Comparison of ENCODE assay signal across 22 mouse cellular contexts in genomic region chr13:118658608-118659326, GRCm38 (mm10). TPM values are rescaled to one million over a fixed set of nuclear protein-coding genes. Genes with fewer than 3 reads are reported as not detected.
A peak's percentile ranks its signal among the peaks of the same experiment; 100 is the strongest.
DNase-seq lines count a peak whose midpoint lies in the region; ATAC-seq and TF ChIP-seq lines count a peak whose summit lies in the region.
"Had no signal": no experiment of that assay in that cellular context is flagged by ENCODE, and none has a peak within 500 bp of the region (broad histone marks: within the 10 kb centered on the region; RNA-seq: fewer than 3 reads in every experiment).

No protein-coding gene starts in this region.

- no peak overlapping the region for H3K4me3 ChIP-seq in stomach, embryonic 15.5 days (replicated peaks)
- H3K4me3 ChIP-seq in stomach, postnatal 0 days (ENCODE audit: low read depth, low read length): no peak overlapping the region
- no peak overlapping the region for H3K4me3 ChIP-seq in kidney, embryonic 15.5 days (replicated peaks)
- H3K4me3 ChIP-seq: embryonic facial prominence, embryonic 10.5 days; forebrain, embryonic 15.5 days; limb, embryonic 13.5 days; liver, embryonic 12.5 days; midbrain, embryonic 12.5 days had no signal

- H3K4me1 ChIP-seq in stomach, embryonic 15.5 days: no peaks in the 10 kb centered on the region
- H3K4me1 ChIP-seq in stomach, postnatal 0 days (replicated peaks; ENCODE audit: control insufficient read depth, insufficient read depth): no peaks in the 10 kb centered on the region
- no peaks in the 10 kb centered on the region for H3K4me1 ChIP-seq in kidney, embryonic 15.5 days
- H3K4me1 ChIP-seq: forebrain, embryonic 15.5 days; limb, embryonic 13.5 days; liver, embryonic 12.5 days; midbrain, embryonic 12.5 days had no signal

- no peaks in the 10 kb centered on the region for H3K27me3 ChIP-seq in stomach, embryonic 15.5 days (replicated peaks)
- no peaks in the 10 kb centered on the region for H3K27me3 ChIP-seq in stomach, postnatal 0 days (ENCODE audit: control insufficient read depth, insufficient read depth, low read length)
- H3K27me3 ChIP-seq in kidney, embryonic 15.5 days: no peaks in the 10 kb centered on the region
- H3K27me3 ChIP-seq: forebrain, embryonic 15.5 days; limb, embryonic 13.5 days; liver, embryonic 12.5 days; midbrain, embryonic 12.5 days; Patski had no signal

- H3K4me2 ChIP-seq in stomach, embryonic 15.5 days: no peak overlapping the region
- H3K4me2 ChIP-seq in stomach, postnatal 0 days (replicated peaks; ENCODE audit: low read depth): no peak overlapping the region
- H3K4me2 ChIP-seq in kidney, embryonic 15.5 days: no peak overlapping the region
- H3K4me2 ChIP-seq: forebrain, embryonic 15.5 days; heart, embryonic 11.5 days; limb, embryonic 13.5 days; liver, embryonic 12.5 days; midbrain, embryonic 12.5 days had no signal

- WGBS in stomach, embryonic 15.5 days: 78% methylated on average over 7 of the region's 7 CpGs
- 81% methylated on average over 7 of the region's 7 CpGs for WGBS in stomach, postnatal 0 days
- WGBS in kidney, embryonic 15.5 days: 86% methylated on average over 7 of the region's 7 CpGs

- no peak for TF ChIP-seq EP300 in stomach, postnatal 0 days (optimal IDR thresholded peaks at IDR 0.05)

- DNase-seq in stomach, postnatal 0 days (ENCODE audit: low spot score): no peak
- peak; percentile 63 to 72 for DNase-seq in kidney, postnatal 36 days
- no peak for DNase-seq in cerebellum, adult 11-12 months
- no peak for DNase-seq in urinary bladder, postnatal 4 days (ENCODE audit: low spot score in 2 of 2)
- no peak for DNase-seq in gastrocnemius, postnatal 10 days
- DNase-seq: adrenal gland, postnatal 36 days; cerebellum, postnatal 10 days; lung, adult 18-20 months; lung, postnatal 10 days; spleen, adult 18-20 months; thymus, postnatal 25 days had no signal

- no peak overlapping the region for H3K27ac ChIP-seq in stomach, embryonic 15.5 days
- no peak overlapping the region for H3K27ac ChIP-seq in stomach, postnatal 0 days (replicated peaks)
- no peak overlapping the region for H3K27ac ChIP-seq in kidney, embryonic 15.5 days
- H3K27ac ChIP-seq: embryonic facial prominence, embryonic 10.5 days; forebrain, embryonic 15.5 days; limb, embryonic 13.5 days; liver, embryonic 12.5 days; midbrain, embryonic 12.5 days had no signal

- no peaks in the 10 kb centered on the region for H3K9me3 ChIP-seq in stomach, embryonic 15.5 days
- no peaks in the 10 kb centered on the region for H3K9me3 ChIP-seq in stomach, postnatal 0 days (ENCODE audit: control insufficient read depth, low read length)
- H3K9me3 ChIP-seq in kidney, embryonic 15.5 days (replicated peaks): no peaks in the 10 kb centered on the region
- H3K9me3 ChIP-seq: embryonic facial prominence, embryonic 10.5 days; forebrain, embryonic 15.5 days; limb, embryonic 13.5 days; liver, embryonic 12.5 days; midbrain, embryonic 12.5 days had no signal

- no peaks in the 10 kb centered on the region for H3K36me3 ChIP-seq in stomach, embryonic 15.5 days
- H3K36me3 ChIP-seq in stomach, postnatal 0 days (ENCODE audit: control insufficient read depth, insufficient read depth, low read length): no peaks in the 10 kb centered on the region
- H3K36me3 ChIP-seq in kidney, embryonic 15.5 days: no peaks in the 10 kb centered on the region
- H3K36me3 ChIP-seq: embryonic facial prominence, embryonic 10.5 days; forebrain, embryonic 15.5 days; limb, embryonic 13.5 days; liver, embryonic 12.5 days; midbrain, embryonic 12.5 days had no signal

- H3K9ac ChIP-seq in stomach, embryonic 15.5 days: no peak overlapping the region
- no peak overlapping the region for H3K9ac ChIP-seq in stomach, postnatal 0 days (ENCODE audit: low read length)
- H3K9ac ChIP-seq in kidney, embryonic 15.5 days: no peak overlapping the region
- H3K9ac ChIP-seq: forebrain, embryonic 15.5 days; limb, embryonic 13.5 days; liver, embryonic 12.5 days; midbrain, embryonic 12.5 days had no signal

- TF ChIP-seq CTCF in stomach, postnatal 0 days (IDR thresholded peaks at IDR 0.05; ENCODE audit: low read depth): no peak

- ATAC-seq in stomach, embryonic 15.5 days (ENCODE audit: insufficient read depth, low FRiP score, low read depth): peak; percentile 39; the same call in 1 of the 2 replicates
- ATAC-seq in stomach, postnatal 0 days (ENCODE audit: low FRiP score, low TSS enrichment): no peak
- peak; percentile 54; the same call in 1 of the 2 replicates for ATAC-seq in kidney, embryonic 15.5 days (replicated peaks; ENCODE audit: low FRiP score)
- ATAC-seq: forebrain, embryonic 15.5 days; liver, embryonic 12.5 days; Patski had no signal

RNA-seq across cellular contexts. Expression of gene Fgf10, which starts 10.8 kb away (rescaled TPM):
- polyA plus RNA-seq in stomach, embryonic 15.5 days (2015; fragmentation: Nextera tagmentation; extraction: Ambion mirVana): 6.0 and 9.5 TPM in 2 replicates
- 1.2 and 1.3 TPM in 2 replicates for polyA plus RNA-seq in stomach, postnatal 0 days (2015; fragmentation: Nextera tagmentation; extraction: Ambion mirVana)
- 5.1 and 6.3 TPM in 2 replicates for polyA plus RNA-seq in kidney, embryonic 15.5 days (2015; fragmentation: Nextera tagmentation; extraction: Ambion mirVana)
- 1 to 10 TPM in 1 of 2 experiments, under 1 TPM in 1; 0.89 to 1.2 TPM for total RNA-seq in gastrocnemius, postnatal 10 days (2021)
- total RNA-seq: granulocyte monocyte progenitor cell, adult 5-6 weeks; neutrophil, adult 5-6 weeks had no signal

Comparison
In these comparisons a context has a peak if more than half of its experiments do, and no peak if none do; other contexts are left out.
1. DNase-seq: peak in kidney, postnatal 36 days (2 of 2); none in stomach, postnatal 0 days (single experiment), cerebellum, adult 11-12 months (single experiment), urinary bladder, postnatal 4 days (0 of 2) and gastrocnemius, postnatal 10 days (single experiment).